In genomic region chr3:126598329-126598676, GRCm38 (mm10) we compare ENCODE assay signal across 8 mouse cellular contexts. TPM values are rescaled to one million over a fixed set of nuclear protein-coding genes. Genes with fewer than 3 reads are reported as not detected.
A peak's percentile ranks its signal among the peaks of the same experiment; 100 is the strongest.
DNase-seq lines count a peak whose midpoint lies in the region; ATAC-seq and TF ChIP-seq lines count a peak whose summit lies in the region.

No protein-coding gene starts in this region.

- peak overlapping the region; percentile 84 for H3K4me3 ChIP-seq in heart, embryonic 10.5 days
- H3K4me3 ChIP-seq in embryonic fibroblast, embryonic 13.5 days (ENCODE audit: insufficient read depth, low read length): peak overlapping the region; percentile 97
- peak overlapping the region; percentile 65 for H3K4me3 ChIP-seq in liver, embryonic 12.5 days

- H3K9me3 ChIP-seq in heart, embryonic 10.5 days: no peaks in the 10 kb centered on the region
- no peaks in the 10 kb centered on the region for H3K9me3 ChIP-seq in liver, embryonic 12.5 days (replicated peaks)

- WGBS in heart, embryonic 10.5 days: under 1% methylated on average over 5 of the region's 5 CpGs
- 6% methylated on average over 5 of the region's 5 CpGs for WGBS in liver, embryonic 12.5 days (ENCODE audit: insufficient replicate concordance)

- H3K27me3 ChIP-seq in heart, embryonic 10.5 days (ENCODE audit: insufficient read depth, poor library complexity, severe bottlenecking): no peaks in the 10 kb centered on the region
- H3K27me3 ChIP-seq in liver, embryonic 12.5 days (replicated peaks): peaks cover 22% of the 10 kb centered on the region

- H3K4me2 ChIP-seq in liver, embryonic 12.5 days: peak overlapping the region; percentile 91

- H3K36me3 ChIP-seq in heart, embryonic 10.5 days: peaks cover 23% of the 10 kb centered on the region
- H3K36me3 ChIP-seq in liver, embryonic 12.5 days: no peaks in the 10 kb centered on the region

- H3K9ac ChIP-seq in liver, embryonic 12.5 days: no peak overlapping the region; the same call in 1 of the 2 replicates

- H3K27ac ChIP-seq in heart, embryonic 10.5 days: peak overlapping the region; percentile 97
- H3K27ac ChIP-seq in embryonic fibroblast, embryonic 13.5 days (ENCODE audit: insufficient read depth, low read length): peak overlapping the region; percentile 96
- H3K27ac ChIP-seq in liver, embryonic 12.5 days: no peak overlapping the region

- no peak for DNase-seq in heart, embryonic 10.5 days (ENCODE audit: low spot score)
- DNase-seq in heart, adult 8-10 months (ENCODE audit: low spot score): no peak
- DNase-seq in B cell, adult 2 months: peak; percentile 28 to 39
- DNase-seq in urinary bladder, postnatal 36 days (ENCODE audit: low spot score in 2 of 2): no peak
- no peak for DNase-seq in layer of hippocampus, adult 11-12 months (ENCODE audit: low spot score)
- DNase-seq in left cerebral cortex, postnatal 4 days: no peak

- 0 out of 2 replicates have a peak, but pooled peaks cover 3% of the 10 kb centered on the region for H3K4me1 ChIP-seq in heart, embryonic 10.5 days
- peaks cover 2% of the 10 kb centered on the region; the same call in 1 of the 2 replicates for H3K4me1 ChIP-seq in embryonic fibroblast, embryonic 13.5 days (ENCODE audit: control insufficient read depth, insufficient read depth, low read length)
- H3K4me1 ChIP-seq in liver, embryonic 12.5 days: peaks cover 10% of the 10 kb centered on the region; the same call in 1 of the 2 replicates

- ATAC-seq in liver, embryonic 12.5 days: no peak

- TF ChIP-seq CTCF in embryonic fibroblast, embryonic 13.5 days (IDR thresholded peaks at IDR 0.05; ENCODE audit: borderline replicate concordance, insufficient read depth, low read length): no peak

- 0 out of 2 replicates have a peak, but pooled peaks have one; percentile 4 for TF ChIP-seq POLR2A in embryonic fibroblast, embryonic 13.5 days (IDR thresholded peaks at IDR 0.05; ENCODE audit: low read depth, low read length)

- intact Hi-C loops in left cerebral cortex, postnatal 4 days (cut with DNase I): loop anchor here (5.0 to 10.0 kb wide), 2 partner anchors 176 to 304 kb away; no protein-coding TSS in a partner anchor

RNA-seq across cellular contexts. Expression of gene Camk2d, which starts 2.2 kb away (rescaled TPM):
- 58.0 and 93.6 TPM in 2 replicates for polyA plus RNA-seq in heart, embryonic 10.5 days (2016; fragmentation: Nextera tagmentation; extraction: Ambion mirVana)
- total RNA-seq in heart, adult 8-10 months (2022): 100 to 1,000 TPM; 135 to 156 (median 140) TPM
- polyA plus RNA-seq in embryonic fibroblast, embryonic 13.5 days (2011; ENCODE audit: insufficient read length, low read depth, missing spikeins): 186 and 189 TPM in 2 replicates
- polyA plus RNA-seq in liver, embryonic 12.5 days (2016; fragmentation: Nextera tagmentation; extraction: Ambion mirVana): 6.3 and 7.1 TPM in 2 replicates
- total RNA-seq in left cerebral cortex, postnatal 4 days (2021): 10 to 100 TPM; 74.5 to 96.9 TPM

Comparison
In these comparisons a context has a peak if more than half of its experiments do, and no peak if none do; other contexts are left out.
1. DNase-seq: peak in B cell, adult 2 months (2 of 2); none in heart, embryonic 10.5 days (single experiment), heart, adult 8-10 months (single experiment), urinary bladder, postnatal 36 days (0 of 2), layer of hippocampus, adult 11-12 months (single experiment) and left cerebral cortex, postnatal 4 days (single experiment).
2. Peak in every context shown above with its lines, with median percentiles within 50 percentile points of each other: H3K4me3 ChIP-seq.